Mouse (Mus musculus) midbrain, embryonic 10.5 days (tissue): ENCODE measurements around the gene Aqp1. TPM values are rescaled to one million over a fixed set of nuclear protein-coding genes. Genes with fewer than 3 reads are reported as not detected.

Experiments
- DNase-seq: peaks from one replicate; pipeline ENCODE4 v3.0.0-alpha.2; 2017; ENCODE audit warnings: low spot score
- H3K27ac ChIP-seq: fragments of 300-500 bp; sonication (generic); replicated peaks from 2 replicates; pipeline ENCODE4 v1.5.1; 2016; ENCODE audit warnings: mild to moderate bottlenecking
- H3K27me3 ChIP-seq: fragments of 300-500 bp; sonication (generic); 2 replicates; pipeline ENCODE4 v1.6.1; 2016; ENCODE audit warnings: low read depth, mild to moderate bottlenecking; ENCODE audit not compliant: poor library complexity, severe bottlenecking
- H3K36me3 ChIP-seq: fragments of 300-500 bp; sonication (generic); 2 replicates; pipeline ENCODE4 v1.6.1; 2016; ENCODE audit warnings: mild to moderate bottlenecking, moderate library complexity
- H3K4me1 ChIP-seq: fragments of 300-500 bp; sonication (generic); 2 replicates; pipeline ENCODE4 v1.6.1; 2016
- H3K4me3 ChIP-seq: fragments of 300-500 bp; sonication (generic); 2 replicates; pipeline ENCODE4 v1.5.1; 2016; ENCODE audit warnings: mild to moderate bottlenecking, moderate library complexity
- H3K9me3 ChIP-seq: fragments of 300-500 bp; sonication (generic); replicated peaks from 2 replicates; pipeline ENCODE4 v1.6.1; 2016; ENCODE audit warnings: mild to moderate bottlenecking
- WGBS: fragments of 180-500 bp; shearing (Covaris S2); methylation state at CpG from one replicate; pipeline ENCODE4 v1.1.7; 2016; 5-methylcytosine and 5-hydroxymethylcytosine counted together
- polyA plus RNA-seq: library from polyadenylated mRNA; unstranded; fragments of >200 nt; fragmentation: Nextera tagmentation; extraction: Ambion mirVana; gene quantifications from 2 replicates; pipeline ENCODE4 v1.2.1, GENCODE M21; 2016

The Aqp1 gene
- polyA plus RNA-seq = 0.56 and 1.1 TPM in 2 replicates

GRCm38 (mm10) chr6:55335989-55336514, at the start of gene Aqp1:
TSS of gene Aqp1 (plus strand) at chr6:55336432.
- H3K27ac ChIP-seq = peak within 1 kb of the TSS; percentile 49; the same call in 1 of the 2 replicates
- H3K4me3 ChIP-seq = no peak within 1 kb of the TSS
- no peaks in the 10 kb centered on the region for H3K9me3 ChIP-seq
- DNase-seq = no peak
- WGBS = 27% methylated on average over 12 of the region's 12 CpGs
- no peaks in the 10 kb centered on the region for H3K36me3 ChIP-seq
- H3K27me3 ChIP-seq = no peaks in the 10 kb centered on the region
- peaks cover 18% of the 10 kb centered on the region for H3K4me1 ChIP-seq

GRCm38 (mm10) chr6:55288007-55288602, 48.1 kb upstream of the Aqp1 start:
- no peak overlapping the region for H3K27ac ChIP-seq
- H3K36me3 ChIP-seq = peaks cover 50% of the 10 kb centered on the region
- H3K4me3 ChIP-seq = no peak overlapping the region
- 88% methylated on average over 5 of the region's 5 CpGs for WGBS
- peaks cover 12% of the 10 kb centered on the region for H3K4me1 ChIP-seq
- DNase-seq = no peak
- no peaks in the 10 kb centered on the region for H3K27me3 ChIP-seq
- peaks cover 3% of the 10 kb centered on the region; the same call in 1 of the 2 replicates for H3K9me3 ChIP-seq

GRCm38 (mm10) chr6:55294549-55295131, 41.6 kb upstream of the Aqp1 start:
- WGBS = 69% methylated on average over 19 of the region's 19 CpGs
- H3K9me3 ChIP-seq = no peaks in the 10 kb centered on the region

GRCm38 (mm10) chr6:55295325-55295724, 40.9 kb upstream of the Aqp1 start:
- no peak for DNase-seq
- H3K4me1 ChIP-seq = no peaks in the 10 kb centered on the region
- WGBS = 89% methylated on average over 1 of the region's 1 CpGs
- no peak overlapping the region for H3K27ac ChIP-seq
- H3K4me3 ChIP-seq = no peak overlapping the region
- H3K27me3 ChIP-seq = no peaks in the 10 kb centered on the region
- H3K36me3 ChIP-seq = peaks cover 66% of the 10 kb centered on the region
- no peaks in the 10 kb centered on the region for H3K9me3 ChIP-seq

More at GRCm38 (mm10) chr6:55294549-55295131, 41.6 kb upstream of the Aqp1 start:
- Histone ChIP-seq H3K4me1 (no peaks in the 10 kb centered on the region), H3K36me3 (peaks cover 64% of the 10 kb centered on the region), H3K4me3 (no peak overlapping the region), H3K27ac (no peak overlapping the region), H3K27me3 (no peaks in the 10 kb centered on the region)
- no peak for DNase-seq

- H3K36me3 ChIP-seq = peaks cover 89% of the 10 kb centered on the region
- 87% methylated on average over 8 of the region's 8 CpGs for WGBS
These were observed 36.8 kb upstream of the Aqp1 start for GRCm38 (mm10) chr6:55299482-55299881.

GRCm38 (mm10) chr6:55299917-55300316, 36.3 kb upstream of the Aqp1 start:
- 86% methylated on average over 2 of the region's 2 CpGs for WGBS
- H3K36me3 ChIP-seq = peaks cover 86% of the 10 kb centered on the region
- H3K9me3 ChIP-seq = no peaks in the 10 kb centered on the region

More at GRCm38 (mm10) chr6:55299482-55299881, 36.8 kb upstream of the Aqp1 start:
- H3K9me3 ChIP-seq = no peaks in the 10 kb centered on the region
- H3K27me3 ChIP-seq = no peaks in the 10 kb centered on the region
- DNase-seq = no peak
- H3K27ac ChIP-seq = no peak overlapping the region
- H3K4me3 ChIP-seq = no peak overlapping the region
- no peaks in the 10 kb centered on the region for H3K4me1 ChIP-seq

GRCm38 (mm10) chr6:55300704-55301103, 35.5 kb upstream of the Aqp1 start:
- no peak overlapping the region for H3K27ac ChIP-seq
- WGBS = 92% methylated on average over 11 of the region's 11 CpGs
- no peak for DNase-seq
- no peaks in the 10 kb centered on the region for H3K27me3 ChIP-seq
- H3K36me3 ChIP-seq = peaks cover 79% of the 10 kb centered on the region
- no peaks in the 10 kb centered on the region for H3K9me3 ChIP-seq
- no peak overlapping the region for H3K4me3 ChIP-seq
- H3K4me1 ChIP-seq = peaks cover 5% of the 10 kb centered on the region; the same call in 1 of the 2 replicates

More at GRCm38 (mm10) chr6:55299917-55300316, 36.3 kb upstream of the Aqp1 start:
- Histone ChIP-seq H3K27me3 (no peaks in the 10 kb centered on the region), H3K27ac (no peak overlapping the region), H3K4me3 (no peak overlapping the region), H3K4me1 (no peaks in the 10 kb centered on the region)
- DNase-seq = no peak

- 50% methylated on average over 2 of the region's 2 CpGs for WGBS
- H3K4me1 ChIP-seq = peaks cover 22% of the 10 kb centered on the region
- no peak overlapping the region for H3K4me3 ChIP-seq
- peak overlapping the region; percentile 25; the same call in 1 of the 2 replicates for H3K27ac ChIP-seq
- H3K36me3 ChIP-seq = peaks cover 46% of the 10 kb centered on the region
- no peaks in the 10 kb centered on the region for H3K9me3 ChIP-seq
- no peak for DNase-seq
- no peaks in the 10 kb centered on the region for H3K27me3 ChIP-seq
These were observed 26.1 kb upstream of the Aqp1 start for GRCm38 (mm10) chr6:55310179-55310578.

GRCm38 (mm10) chr6:55311962-55312361, 24.3 kb upstream of the Aqp1 start:
- peaks cover 46% of the 10 kb centered on the region for H3K36me3 ChIP-seq
- 75% methylated on average over 5 of the region's 5 CpGs for WGBS
- no peaks in the 10 kb centered on the region for H3K9me3 ChIP-seq
- H3K4me3 ChIP-seq = no peak overlapping the region
- no peak overlapping the region; the same call in 1 of the 2 replicates for H3K27ac ChIP-seq
- H3K27me3 ChIP-seq = no peaks in the 10 kb centered on the region
- peaks cover 15% of the 10 kb centered on the region for H3K4me1 ChIP-seq
- no peak for DNase-seq

GRCm38 (mm10) chr6:55313893-55314292, 22.3 kb upstream of the Aqp1 start:
- WGBS = 94% methylated on average over 4 of the region's 4 CpGs
- no peak for DNase-seq
- H3K4me1 ChIP-seq = peaks cover 15% of the 10 kb centered on the region
- no peaks in the 10 kb centered on the region for H3K27me3 ChIP-seq
- H3K27ac ChIP-seq = no peak overlapping the region
- no peak overlapping the region for H3K4me3 ChIP-seq
- H3K9me3 ChIP-seq = no peaks in the 10 kb centered on the region
- H3K36me3 ChIP-seq = peaks cover 51% of the 10 kb centered on the region

- no peaks in the 10 kb centered on the region for H3K27me3 ChIP-seq
- no peak overlapping the region for H3K27ac ChIP-seq
- 92% methylated on average over 8 of the region's 8 CpGs for whole genome bisulfite sequencing
- no peaks in the 10 kb centered on the region for H3K9me3 ChIP-seq
- peaks cover 50% of the 10 kb centered on the region for H3K36me3 ChIP-seq
- no peak overlapping the region for H3K4me3 ChIP-seq
- DNase-seq = no peak
- H3K4me1 ChIP-seq = peaks cover 19% of the 10 kb centered on the region
These were observed 21.6 kb upstream of the Aqp1 start for GRCm38 (mm10) chr6:55314628-55315027.

- Histone ChIP-seq H3K27ac (no peak overlapping the region), H3K27me3 (no peaks in the 10 kb centered on the region), H3K36me3 (peaks cover 21% of the 10 kb centered on the region), H3K4me3 (no peak overlapping the region), H3K9me3 (no peaks in the 10 kb centered on the region), H3K4me1 (0 out of 2 replicates have a peak, but pooled peaks cover 4% of the 10 kb centered on the region)
- WGBS = 89% methylated on average over 3 of the region's 3 CpGs
- no peak for DNase-seq
These were observed 17.6 kb upstream of the Aqp1 start for GRCm38 (mm10) chr6:55318597-55318996.
